Mouse (Mus musculus) stomach, embryonic 16.5 days (tissue): ENCODE results near the gene Tas1r2. TPM values are rescaled to one million over a fixed set of nuclear protein-coding genes. Genes with fewer than 3 reads are reported as not detected.

Experiments
- ATAC-seq: fragments of 200-750 bp; cut with Nextera tagmentation; 2 replicates; pipeline ENCODE4 v1.8.0; 2017; ENCODE audit warnings: moderate number of reproducible peaks, moderate TSS enrichment; ENCODE audit not compliant: insufficient read depth, low FRiP score
- H3K27ac ChIP-seq: fragments of 300-500 bp; sonication (generic); 2 replicates; pipeline ENCODE4 v1.5.1; 2014; ENCODE audit warnings: low read length
- H3K27me3 ChIP-seq: fragments of 300-500 bp; sonication (generic); 2 replicates; pipeline ENCODE4 v1.6.1; 2014; ENCODE audit warnings: low read length, control low read depth, mixed read lengths; ENCODE audit not compliant: control insufficient read depth, insufficient read depth
- H3K36me3 ChIP-seq: fragments of 300-500 bp; sonication (generic); 2 replicates; pipeline ENCODE4 v1.6.1; 2014; ENCODE audit warnings: low read length; ENCODE audit not compliant: control insufficient read depth, insufficient read depth
- H3K4me1 ChIP-seq: fragments of 300-500 bp; sonication (generic); 2 replicates; pipeline ENCODE4 v1.6.1; 2014; ENCODE audit warnings: low read length, control low read depth, mixed read lengths; ENCODE audit not compliant: control insufficient read depth, insufficient read depth
- H3K4me2 ChIP-seq: fragments of 300-500 bp; sonication (generic); 2 replicates; pipeline ENCODE4 v1.6.1; 2014; ENCODE audit warnings: low read depth, low read length, mixed read lengths
- H3K4me3 ChIP-seq: fragments of 300-500 bp; sonication (generic); replicated peaks from 2 replicates; pipeline ENCODE4 v1.5.1; 2014; ENCODE audit warnings: mild to moderate bottlenecking, low read length
- H3K9ac ChIP-seq: fragments of 300-500 bp; sonication (generic); 2 replicates; pipeline ENCODE4 v1.6.1; 2014; ENCODE audit warnings: low read length
- H3K9me3 ChIP-seq: fragments of 300-500 bp; sonication (generic); replicated peaks from 2 replicates; pipeline ENCODE4 v1.6.1; 2016; ENCODE audit warnings: low read length, control low read depth; ENCODE audit not compliant: control insufficient read depth
- WGBS: fragments of 180-500 bp; shearing (Covaris S2); extraction: QIAGEN DNeasy Blood & Tissue Kit; methylation state at CpG from one replicate; pipeline ENCODE4 v1.1.7; 2014; 5-methylcytosine and 5-hydroxymethylcytosine counted together
- microRNA-seq: library from miRNA; unstranded; fragments of <30 nt; microRNA quantifications from one replicate; pipeline ENCODE4, GENCODE M21; 2016
- polyA plus RNA-seq: library from polyadenylated mRNA; unstranded; fragments of >200 nt; fragmentation: Nextera tagmentation; extraction: Ambion mirVana; gene quantifications from 2 replicates; pipeline ENCODE4 v1.2.1, GENCODE M21; 2015

Gene Tas1r2
- polyA plus RNA-seq, 1 experiment from 2014 or later: not detected

DNA sequence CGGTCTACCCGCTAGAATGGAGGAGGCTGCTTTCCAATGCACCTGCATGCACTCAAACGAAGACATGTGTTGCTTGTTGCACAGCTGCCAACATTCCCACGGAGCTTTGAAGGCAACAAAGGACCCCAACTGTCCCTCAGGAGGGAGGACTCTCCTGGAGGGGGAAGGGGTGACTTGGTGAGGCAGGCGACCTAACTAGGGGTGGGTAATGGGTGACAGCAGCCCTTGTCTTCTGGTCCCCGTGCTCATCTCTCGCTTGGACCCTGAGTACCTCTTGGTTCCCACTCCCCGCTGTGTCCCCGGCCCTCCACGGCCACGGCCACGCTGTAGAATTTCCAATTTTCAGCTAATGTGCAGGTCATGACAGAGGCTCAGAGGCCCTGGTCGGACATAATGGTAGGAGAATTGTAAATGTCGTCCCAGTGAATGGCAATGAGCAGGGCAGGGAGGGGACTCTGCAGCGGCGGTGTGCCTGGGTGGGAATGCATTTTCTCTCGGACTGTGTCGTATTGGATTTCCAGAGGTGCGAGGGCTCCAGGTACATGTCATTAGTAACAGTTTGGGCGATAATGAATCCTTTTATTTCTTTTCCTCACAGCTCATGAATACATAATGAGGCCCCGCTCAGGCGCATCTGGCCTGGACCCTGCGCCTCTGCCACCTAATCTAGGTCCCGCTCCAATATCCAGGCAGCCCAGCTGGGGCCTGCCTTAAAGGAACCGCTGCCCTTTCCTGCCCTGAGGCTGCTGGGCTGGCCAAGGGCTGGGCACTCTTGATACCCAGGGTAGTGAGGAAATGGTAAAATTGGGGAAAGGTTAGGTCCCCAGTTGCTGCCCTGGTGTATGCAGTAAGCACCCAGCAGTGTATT is 57.4 kb downstream of the Tas1r2 start:
- no peaks in the 10 kb centered on the region for H3K27me3 ChIP-seq
- no peak overlapping the region for H3K4me2 ChIP-seq
- no peaks in the 10 kb centered on the region for H3K9me3 ChIP-seq
- no peak overlapping the region for H3K9ac ChIP-seq
- H3K4me3 ChIP-seq: no peak overlapping the region
- WGBS: 49% methylated on average over 25 of the region's 25 CpGs
- ATAC-seq: no peak
- H3K4me1 ChIP-seq: no peaks in the 10 kb centered on the region
- H3K27ac ChIP-seq: no peak overlapping the region
- H3K36me3 ChIP-seq: no peaks in the 10 kb centered on the region

DNA sequence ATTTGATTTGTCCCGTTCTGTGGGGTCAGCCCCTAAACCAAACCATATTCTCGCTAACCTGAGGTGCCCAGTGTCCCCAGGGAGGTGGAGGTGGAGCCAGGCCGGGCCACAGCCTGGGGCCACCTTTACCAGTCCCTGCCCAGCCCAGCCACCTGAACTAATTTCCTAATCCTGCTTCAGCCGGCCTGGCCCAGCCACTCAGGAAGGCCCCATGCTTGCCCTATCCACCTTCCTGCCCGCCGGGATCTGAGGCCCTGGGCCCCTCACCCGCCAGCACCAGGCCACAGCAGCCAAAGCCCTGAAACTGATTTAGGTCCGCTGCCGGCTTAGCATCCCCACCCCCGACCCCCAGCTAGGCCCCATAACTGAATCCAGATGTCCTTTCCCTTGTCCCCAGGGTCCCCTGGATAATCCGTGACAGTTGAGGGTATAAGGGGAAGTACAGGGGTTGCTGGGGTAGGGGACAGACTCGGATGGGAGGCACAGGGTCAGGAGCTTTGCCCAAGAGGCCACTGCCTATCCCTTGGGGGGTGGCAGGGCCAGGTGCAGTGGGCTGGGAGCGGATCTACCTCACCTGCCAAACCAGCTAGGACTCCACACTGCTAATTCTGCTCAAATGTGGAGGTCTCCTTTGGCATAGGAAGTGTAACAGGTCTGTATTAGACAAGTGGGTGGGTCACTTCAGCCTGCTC is 62.0 kb downstream of the Tas1r2 start:
- 40% methylated on average over 13 of the region's 13 CpGs for WGBS
- no peaks in the 10 kb centered on the region for H3K27me3 ChIP-seq
- H3K9me3 ChIP-seq: no peaks in the 10 kb centered on the region
- no peak for ATAC-seq
- no peaks in the 10 kb centered on the region for H3K4me1 ChIP-seq
- no peaks in the 10 kb centered on the region for H3K36me3 ChIP-seq
- no peak overlapping the region for H3K4me3 ChIP-seq
- H3K9ac ChIP-seq: no peak overlapping the region
- H3K4me2 ChIP-seq: no peak overlapping the region
- no peak overlapping the region for H3K27ac ChIP-seq

DNA sequence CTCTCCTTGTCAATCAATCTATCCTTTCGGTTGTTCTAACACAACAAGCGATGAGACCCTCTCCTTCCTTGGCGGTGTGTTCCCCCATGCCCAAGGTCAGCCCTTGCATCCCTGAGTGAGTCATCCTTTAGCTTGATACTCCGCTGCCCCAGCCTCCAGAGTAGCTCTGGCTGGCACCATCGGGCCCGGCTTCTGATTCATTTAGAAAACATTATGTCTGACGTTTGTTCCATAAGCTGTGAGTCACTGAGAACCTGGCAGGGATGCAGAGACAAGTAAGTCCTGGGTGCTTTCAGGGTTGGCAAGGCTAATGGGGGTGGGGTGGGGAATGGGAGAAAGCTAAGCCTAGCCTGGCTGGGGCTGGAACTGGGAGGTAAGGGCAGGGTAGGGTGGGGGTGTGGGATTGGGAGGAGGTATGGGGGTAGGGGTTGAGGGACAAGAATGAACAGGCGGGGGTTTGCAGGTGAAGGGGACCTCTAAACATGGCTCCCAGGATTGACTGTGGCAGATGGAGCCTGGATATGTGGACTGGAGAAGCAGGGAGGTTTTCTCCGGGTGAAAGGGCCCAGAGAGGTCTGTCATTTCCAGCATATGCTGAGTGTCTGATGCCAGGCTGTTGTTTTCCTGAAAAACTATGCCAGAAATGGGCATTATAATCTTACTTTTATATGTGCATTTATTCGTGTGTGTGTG is 63.3 kb downstream of the Tas1r2 start:
- Histone ChIP-seq H3K9ac (no peak overlapping the region), H3K4me1 (no peaks in the 10 kb centered on the region), H3K27me3 (no peaks in the 10 kb centered on the region), H3K4me3 (no peak overlapping the region), H3K9me3 (no peaks in the 10 kb centered on the region), H3K36me3 (no peaks in the 10 kb centered on the region), H3K27ac (no peak overlapping the region), H3K4me2 (no peak overlapping the region)
- 80% methylated on average over 10 of the region's 10 CpGs for WGBS
- ATAC-seq: peak; percentile 13; the same call in 1 of the 2 replicates

DNA sequence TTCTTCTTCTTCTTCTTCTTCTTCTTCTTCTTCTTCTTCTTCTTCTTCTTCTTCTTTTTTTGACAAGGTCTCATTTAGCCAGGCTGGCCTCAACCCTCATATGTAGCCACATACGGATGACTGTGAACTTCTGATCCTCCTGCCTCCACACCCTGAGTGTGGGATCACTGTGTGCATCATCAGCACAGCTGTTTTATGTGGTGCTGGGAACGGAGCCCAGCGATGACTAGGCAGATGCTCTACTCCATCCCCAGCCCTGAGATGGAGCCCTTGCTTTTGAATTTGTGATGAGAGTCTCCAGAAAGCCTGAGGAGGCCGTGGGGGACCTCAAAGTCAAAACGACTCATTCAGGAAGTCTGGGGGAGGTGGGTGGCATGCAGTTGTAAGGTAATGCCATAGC is 65.6 kb downstream of the Tas1r2 start:
- H3K4me1 ChIP-seq: no peaks in the 10 kb centered on the region
- H3K36me3 ChIP-seq: no peaks in the 10 kb centered on the region
- no peak for ATAC-seq
- no peak overlapping the region for H3K9ac ChIP-seq
- no peak overlapping the region for H3K4me3 ChIP-seq
- H3K27ac ChIP-seq: no peak overlapping the region
- H3K27me3 ChIP-seq: no peaks in the 10 kb centered on the region
- 79% methylated on average over 5 of the region's 5 CpGs for WGBS
- H3K4me2 ChIP-seq: no peak overlapping the region
- H3K9me3 ChIP-seq: no peaks in the 10 kb centered on the region

Small RNA genes lying within 50 kb of the gene (microRNA-seq; reads per million reads assigned to microRNA genes)
- not detected for gene Mir7020

Other genes starting within 250 kb of the Tas1r2 start
- 1.8 and 2.4 TPM in 2 replicates for gene Iffo2, start 123.0 kb upstream of the Tas1r2 start, polyA plus RNA-seq
- gene Gm21969, start 50.4 kb upstream of the Tas1r2 start, polyA plus RNA-seq: not detected in 2 replicates
- gene Aldh4a1, start 30.7 kb upstream of the Tas1r2 start, polyA plus RNA-seq: 35.9 and 38.0 TPM in 2 replicates
- gene Pax7, start 180.0 kb downstream of the Tas1r2 start, polyA plus RNA-seq: 0.08 TPM in 1 of 2 replicates, not detected in the other